Mouse (Mus musculus): ENCODE measurements around the gene Hectd4.

- TF ChIP-seq CTCF (IDR thresholded peaks at IDR 0.05; ENCODE audit: low read depth) (peak; percentile 75), EP300 (IDR thresholded peaks at IDR 0.05; ENCODE audit: low read depth) (no peak)
Measured at GRCm38 (mm10) chr5:121380692-121381091, 160.7 kb downstream of the Hectd4 start.

Data from liver, postnatal 0 days (tissue).